Mouse (Mus musculus): ENCODE data around the gene C9.

DNA sequence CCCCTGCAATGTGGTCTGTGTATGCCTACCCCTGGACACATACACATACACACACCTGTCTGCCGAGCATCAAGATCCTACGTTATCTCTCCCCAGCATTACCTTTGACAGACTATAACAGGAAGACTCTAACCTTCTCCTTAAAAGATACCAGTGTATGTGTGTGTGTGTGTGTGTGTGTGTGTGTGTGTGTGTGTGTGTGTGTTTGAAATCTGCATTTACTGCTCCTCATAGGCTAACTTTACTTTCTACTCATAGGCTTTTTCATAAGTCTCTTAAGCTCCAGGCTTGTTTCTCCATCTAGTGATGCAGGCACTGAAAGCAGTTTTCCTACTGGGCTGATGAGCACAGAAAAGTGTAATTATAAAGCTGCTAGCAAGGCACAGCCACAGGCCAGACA is 79.7 kb downstream of the C9 start:
- no peak for TF ChIP-seq CTCF (IDR thresholded peaks at IDR 0.05; ENCODE audit: insufficient read depth, low read depth, low read length)
- TF ChIP-seq POLR2A (IDR thresholded peaks at IDR 0.05; ENCODE audit: insufficient read depth, low read depth, low read length) = no peak
